Mouse (Mus musculus) forebrain, embryonic 15.5 days (tissue): ENCODE measurements around the gene Ankrd36. TPM values are rescaled to one million over a fixed set of nuclear protein-coding genes. Genes with fewer than 3 reads are reported as not detected.
A peak's percentile ranks its signal among the peaks of the same experiment; 100 is the strongest.

ENCODE experiments used
- ATAC-seq: fragments of 200-750 bp; cut with Nextera tagmentation; replicated peaks from 2 replicates; pipeline ENCODE4 v1.8.0; 2017; ENCODE audit warnings: mild to moderate bottlenecking, moderate TSS enrichment, moderate library complexity
- H3K27ac ChIP-seq: fragments of 300-500 bp; sonication (generic); replicated peaks from 2 replicates; pipeline ENCODE4 v1.5.1; 2015; ENCODE audit warnings: mild to moderate bottlenecking, inconsistent platforms
- H3K27me3 ChIP-seq: fragments of 300-500 bp; sonication (generic); 2 replicates; pipeline ENCODE4 v1.6.1; 2015; ENCODE audit warnings: inconsistent platforms
- H3K36me3 ChIP-seq: fragments of 300-500 bp; sonication (generic); 2 replicates; pipeline ENCODE4 v1.6.1; 2015; ENCODE audit warnings: mild to moderate bottlenecking, inconsistent platforms
- H3K4me1 ChIP-seq: fragments of 300-500 bp; sonication (generic); 2 replicates; pipeline ENCODE4 v1.6.1; 2015; ENCODE audit warnings: inconsistent platforms
- H3K4me2 ChIP-seq: fragments of 300-500 bp; sonication (generic); replicated peaks from 2 replicates; pipeline ENCODE4 v1.6.1; 2015; ENCODE audit warnings: mild to moderate bottlenecking, inconsistent platforms
- H3K4me3 ChIP-seq: fragments of 300-500 bp; sonication (generic); 2 replicates; pipeline ENCODE4 v1.5.1; 2015; ENCODE audit warnings: mild to moderate bottlenecking, inconsistent platforms
- H3K9ac ChIP-seq: fragments of 300-500 bp; sonication (generic); replicated peaks from 2 replicates; pipeline ENCODE4 v1.6.1; 2015; ENCODE audit warnings: mild to moderate bottlenecking, inconsistent platforms
- H3K9me3 ChIP-seq: fragments of 300-500 bp; sonication (generic); 2 replicates; pipeline ENCODE4 v1.6.1; 2016; ENCODE audit warnings: inconsistent platforms
- WGBS: fragments of 180-500 bp; shearing (Covaris S2); methylation state at CpG from one replicate; pipeline ENCODE4 v1.1.7; 2015; ENCODE audit warnings: mixed read lengths; 5-methylcytosine and 5-hydroxymethylcytosine counted together
- polyA plus RNA-seq: library from polyadenylated mRNA; unstranded; fragments of >200 nt; fragmentation: Nextera tagmentation; extraction: Ambion mirVana; gene quantifications from 2 replicates; pipeline ENCODE4 v1.2.1, GENCODE M21; 2015

The Ankrd36 gene
- not detected in 2 replicates for polyA plus RNA-seq

DNA sequence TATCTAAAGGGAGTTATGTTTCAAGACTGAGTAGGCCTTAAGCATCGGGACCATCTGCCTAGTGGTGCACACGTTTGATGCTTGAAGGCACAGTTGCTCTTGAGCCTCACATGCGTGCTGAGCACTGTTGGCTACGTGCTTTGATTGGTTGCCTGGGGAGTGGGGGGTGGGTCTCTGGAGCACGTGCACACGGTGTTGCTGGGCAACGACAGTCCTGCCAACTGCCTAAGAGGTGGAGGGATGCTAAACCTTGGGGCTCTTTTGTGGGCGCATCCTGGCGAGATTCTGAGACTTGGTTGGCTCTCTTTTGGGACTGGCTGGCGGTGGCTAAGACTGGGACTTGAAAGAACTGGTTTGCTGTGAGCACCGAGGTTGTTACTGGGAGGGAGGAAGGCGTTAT lies at the start of gene Ankrd36:
TSS of gene Ankrd36 (plus strand) at position 211 of the 400 bp plus-strand sequence.
- 75% methylated on average over 12 of the region's 12 CpGs for WGBS
- H3K4me1 ChIP-seq: no peaks in the 10 kb centered on the region
- no peak within 1 kb of the TSS for H3K9ac ChIP-seq
- H3K4me2 ChIP-seq: no peak within 1 kb of the TSS
- no peaks in the 10 kb centered on the region for H3K9me3 ChIP-seq
- no peak within 1 kb of the TSS for H3K4me3 ChIP-seq
- ATAC-seq: no peak
- no peaks in the 10 kb centered on the region for H3K27me3 ChIP-seq
- H3K36me3 ChIP-seq: no peaks in the 10 kb centered on the region
- no peak within 1 kb of the TSS for H3K27ac ChIP-seq

DNA sequence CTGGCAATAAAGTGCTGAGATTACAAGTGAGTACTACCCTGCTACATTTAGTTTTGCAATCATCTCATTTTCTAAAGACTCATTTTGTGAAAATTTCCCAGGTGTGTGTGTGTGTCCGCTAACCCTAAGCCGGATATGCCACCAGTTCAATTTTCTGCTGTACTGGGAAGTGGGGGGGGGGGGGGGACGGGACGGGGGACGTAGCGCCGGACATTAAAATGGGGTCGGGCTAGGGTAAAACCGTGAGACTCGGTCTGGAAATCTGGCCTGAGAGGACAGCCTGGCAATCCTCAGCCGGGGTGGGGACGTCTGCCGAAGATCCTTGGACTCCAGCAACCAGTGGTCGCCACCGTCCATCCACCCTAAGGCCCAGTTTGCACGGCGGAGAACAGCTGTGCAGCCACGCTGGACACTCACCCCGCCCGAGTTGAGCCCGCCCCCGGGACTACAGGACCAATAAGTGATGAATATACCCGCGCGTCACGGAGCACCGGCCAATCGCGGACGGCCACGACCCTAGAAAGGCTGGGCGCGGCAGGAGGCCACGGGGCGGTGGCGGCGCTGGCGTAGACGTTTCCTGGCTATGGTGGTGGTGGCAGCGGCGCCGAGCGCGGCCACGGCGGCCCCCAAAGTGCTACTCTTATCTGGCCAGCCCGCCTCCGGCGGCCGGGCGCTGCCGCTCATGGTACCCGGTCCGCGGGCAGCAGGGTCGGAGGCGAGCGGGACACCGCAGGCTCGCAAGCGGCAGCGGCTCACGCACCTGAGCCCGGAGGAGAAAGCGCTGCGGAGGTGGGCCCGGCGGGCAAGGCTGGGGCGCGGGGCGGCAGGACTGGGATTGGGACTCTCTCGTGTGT lies 48.8 kb upstream of the Ankrd36 start, which contains the start of gene Xbp1:
TSS of gene Xbp1 (plus strand) at position 248 of the 854 bp plus-strand sequence.
- ATAC-seq: peak; percentile 98
- peak within 1 kb of the TSS; percentile 84 for H3K4me3 ChIP-seq
- no peaks in the 10 kb centered on the region for H3K27me3 ChIP-seq
- H3K4me2 ChIP-seq: peak within 1 kb of the TSS; percentile 58
- H3K27ac ChIP-seq: peak within 1 kb of the TSS; percentile 88
- peaks cover 27% of the 10 kb centered on the region for H3K4me1 ChIP-seq
- peak within 1 kb of the TSS; percentile 84 for H3K9ac ChIP-seq
- peaks cover 28% of the 10 kb centered on the region for H3K36me3 ChIP-seq
- under 1% methylated on average over 72 of the region's 72 CpGs for WGBS
- H3K9me3 ChIP-seq: no peaks in the 10 kb centered on the region

DNA sequence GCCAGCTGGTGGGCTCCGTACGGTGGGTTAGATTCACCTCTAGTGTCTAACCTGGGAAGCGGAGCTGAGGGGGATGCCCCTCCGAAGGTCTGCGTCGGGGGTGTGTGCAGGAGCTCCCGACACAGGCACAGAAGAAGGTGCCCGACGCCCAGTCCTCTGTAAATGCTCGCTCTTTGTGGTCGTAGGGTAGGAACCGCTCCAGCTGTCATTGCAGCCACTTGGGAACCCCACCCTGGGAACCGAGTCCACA lies 48.3 kb upstream of the Ankrd36 start:
- H3K27me3 ChIP-seq: no peaks in the 10 kb centered on the region
- H3K4me3 ChIP-seq: peak overlapping the region; percentile 84
- H3K4me1 ChIP-seq: peaks cover 27% of the 10 kb centered on the region
- H3K4me2 ChIP-seq: peak overlapping the region; percentile 58
- H3K9ac ChIP-seq: peak overlapping the region; percentile 84
- H3K27ac ChIP-seq: peak overlapping the region; percentile 88
- ATAC-seq: peak; percentile 65
- H3K9me3 ChIP-seq: no peaks in the 10 kb centered on the region
- peaks cover 33% of the 10 kb centered on the region for H3K36me3 ChIP-seq
- WGBS: 0% methylated on average over 13 of the region's 13 CpGs

DNA sequence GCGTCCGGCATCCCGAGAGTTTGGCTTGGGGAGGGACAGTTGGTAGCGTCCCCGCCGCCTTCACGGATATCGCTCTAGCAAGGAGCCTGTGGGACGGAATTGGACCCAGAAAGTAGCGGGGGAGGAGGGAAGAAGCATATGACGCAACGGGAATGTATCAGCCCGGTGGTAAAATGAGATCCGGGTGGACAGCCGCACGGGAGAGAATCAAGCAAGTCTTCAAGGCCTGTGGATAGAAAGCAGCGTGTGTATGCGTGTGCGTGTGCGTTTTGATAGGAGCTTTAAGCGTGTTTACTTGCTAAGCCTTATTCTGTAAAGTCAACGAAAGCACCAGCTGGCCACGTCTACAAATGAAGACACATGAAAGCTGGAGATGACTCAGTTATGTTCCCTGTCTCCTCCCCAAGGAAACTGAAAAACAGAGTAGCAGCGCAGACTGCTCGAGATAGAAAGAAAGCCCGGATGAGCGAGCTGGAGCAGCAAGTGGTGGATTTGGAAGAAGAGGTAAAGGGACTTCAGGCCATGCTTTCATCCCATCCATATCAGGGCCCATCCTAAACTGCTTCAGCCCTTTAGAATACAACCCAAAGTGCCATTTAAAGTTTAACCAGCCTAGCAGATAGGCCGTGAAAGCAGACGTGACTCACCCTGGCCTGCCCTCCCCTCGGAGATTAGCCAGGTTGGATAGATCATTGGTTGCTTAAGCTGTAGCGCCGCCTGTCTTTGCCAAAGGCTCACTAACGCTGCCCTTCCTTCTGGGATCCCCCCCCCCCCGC lies 47.8 kb upstream of the Ankrd36 start:
- Histone ChIP-seq H3K9ac (peak overlapping the region; percentile 84), H3K4me1 (peaks cover 27% of the 10 kb centered on the region), H3K27ac (peak overlapping the region; percentile 88), H3K4me2 (peak overlapping the region; percentile 58), H3K27me3 (no peaks in the 10 kb centered on the region), H3K9me3 (no peaks in the 10 kb centered on the region), H3K4me3 (peak overlapping the region; percentile 84), H3K36me3 (peaks cover 38% of the 10 kb centered on the region)
- ATAC-seq: peak; percentile 23
- under 1% methylated on average over 33 of the region's 34 CpGs for WGBS

DNA sequence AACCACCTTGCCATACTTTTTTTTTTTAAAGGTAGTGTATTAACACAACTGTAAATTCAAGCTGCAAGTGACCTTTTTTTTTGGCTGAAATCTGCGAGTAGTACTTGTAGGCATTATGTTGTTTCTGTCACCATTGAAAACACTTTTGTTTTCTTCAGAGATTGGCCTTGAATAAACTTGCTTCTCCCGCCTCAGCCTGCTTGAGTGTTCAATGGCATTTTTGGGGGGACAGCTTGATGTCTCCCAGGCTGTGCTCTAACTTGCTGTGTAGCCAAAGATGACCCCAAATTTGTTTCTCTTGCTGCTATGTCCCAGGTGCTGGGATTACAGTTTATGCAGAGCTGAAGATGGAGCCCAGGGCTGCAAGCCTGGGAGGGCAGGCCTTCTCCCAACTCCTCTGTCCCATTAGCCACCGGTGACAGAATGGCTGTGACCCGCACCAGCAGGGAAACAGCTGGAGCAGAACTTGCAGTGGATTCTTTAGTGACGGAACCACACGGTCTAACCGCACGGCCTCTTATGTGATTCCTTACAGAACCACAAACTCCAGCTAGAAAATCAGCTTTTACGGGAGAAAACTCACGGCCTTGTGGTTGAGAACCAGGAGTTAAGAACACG lies 46.6 kb upstream of the Ankrd36 start:
- Histone ChIP-seq H3K27me3 (no peaks in the 10 kb centered on the region), H3K4me1 (peaks cover 27% of the 10 kb centered on the region), H3K4me3 (0 out of 2 replicates have a peak overlapping the region, but pooled peaks have one; percentile 84), H3K9ac (no peak overlapping the region), H3K9me3 (no peaks in the 10 kb centered on the region), H3K4me2 (peak overlapping the region; percentile 58; the same call in 1 of the 2 replicates), H3K36me3 (peaks cover 49% of the 10 kb centered on the region), H3K27ac (no peak overlapping the region)
- 90% methylated on average over 11 of the region's 11 CpGs for WGBS
- no peak for ATAC-seq

GRCm38 (mm10) chr11:5525418-5525817 lies 44.1 kb upstream of the Ankrd36 start:
- 88% methylated on average over 4 of the region's 4 CpGs for WGBS
- Histone ChIP-seq H3K4me2 (no peak overlapping the region), H3K9me3 (no peaks in the 10 kb centered on the region), H3K9ac (no peak overlapping the region), H3K27ac (no peak overlapping the region), H3K27me3 (no peaks in the 10 kb centered on the region), H3K4me1 (peaks cover 23% of the 10 kb centered on the region), H3K36me3 (peaks cover 63% of the 10 kb centered on the region), H3K4me3 (no peak overlapping the region)
- no peak for ATAC-seq

DNA sequence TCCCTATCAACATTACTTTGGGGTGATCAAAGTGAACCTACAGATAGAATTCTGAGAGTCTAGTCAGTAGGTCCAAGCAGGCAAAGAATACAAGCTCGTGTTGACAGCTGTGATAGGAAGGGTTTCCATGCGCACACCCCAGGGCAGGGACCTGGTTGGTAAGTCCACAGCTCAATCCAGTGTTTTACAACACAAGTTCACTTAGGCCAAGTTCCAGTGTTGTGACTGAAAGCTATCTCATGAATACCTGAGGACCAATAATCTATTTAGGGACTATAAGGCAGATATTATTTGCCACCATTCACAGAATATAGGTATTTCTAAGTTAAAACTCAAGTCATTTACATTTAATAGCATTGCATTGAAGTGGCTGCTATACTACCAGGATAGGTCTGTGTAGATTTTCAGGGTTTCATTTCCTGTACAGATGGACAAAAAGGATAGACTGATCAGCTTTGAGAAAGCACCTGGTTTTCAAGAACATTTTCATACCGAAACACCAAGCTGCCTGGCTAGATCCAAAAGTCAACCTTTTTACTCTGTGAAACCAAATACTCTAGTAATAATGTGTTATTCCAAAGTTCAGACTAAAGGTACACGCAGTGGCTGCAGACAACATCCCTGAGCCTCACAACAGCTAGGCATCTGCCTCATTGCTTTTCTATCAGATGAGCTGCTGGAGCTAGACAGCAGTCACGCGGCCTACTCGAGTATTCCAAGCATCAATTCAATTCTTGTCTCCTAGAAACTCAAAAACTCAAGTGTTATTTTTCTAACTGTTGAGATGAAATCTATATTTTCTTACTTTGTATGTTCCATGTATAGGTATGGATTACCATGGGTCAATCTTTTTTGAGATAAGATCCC lies 42.7 kb upstream of the Ankrd36 start:
- H3K9me3 ChIP-seq: no peaks in the 10 kb centered on the region
- ATAC-seq: no peak
- peaks cover 76% of the 10 kb centered on the region for H3K36me3 ChIP-seq
- no peak overlapping the region for H3K4me2 ChIP-seq
- 89% methylated on average over 7 of the region's 7 CpGs for WGBS
- H3K27me3 ChIP-seq: no peaks in the 10 kb centered on the region
- H3K4me1 ChIP-seq: peaks cover 21% of the 10 kb centered on the region
- H3K27ac ChIP-seq: no peak overlapping the region
- no peak overlapping the region for H3K4me3 ChIP-seq
- H3K9ac ChIP-seq: no peak overlapping the region

- ATAC-seq: no peak
- Histone ChIP-seq H3K27me3 (no peaks in the 10 kb centered on the region), H3K9ac (no peak overlapping the region), H3K27ac (no peak overlapping the region), H3K4me1 (peaks cover 9% of the 10 kb centered on the region), H3K36me3 (peaks cover 86% of the 10 kb centered on the region), H3K4me3 (no peak overlapping the region), H3K4me2 (no peak overlapping the region), H3K9me3 (no peaks in the 10 kb centered on the region)
- WGBS: 79% methylated on average over 5 of the region's 5 CpGs
Measured at GRCm38 (mm10) chr11:5527865-5528523, 41.5 kb upstream of the Ankrd36 start.

- H3K4me3 ChIP-seq: no peak overlapping the region
- H3K4me1 ChIP-seq: 0 out of 2 replicates have a peak, but pooled peaks cover under 1% of the 10 kb centered on the region
- no peak for ATAC-seq
- no peaks in the 10 kb centered on the region for H3K9me3 ChIP-seq
- peaks cover 86% of the 10 kb centered on the region for H3K36me3 ChIP-seq
- H3K9ac ChIP-seq: no peak overlapping the region
- no peak overlapping the region for H3K4me2 ChIP-seq
- 52% methylated on average over 5 of the region's 5 CpGs for WGBS
- no peak overlapping the region for H3K27ac ChIP-seq
- H3K27me3 ChIP-seq: no peaks in the 10 kb centered on the region
Measured at GRCm38 (mm10) chr11:5528841-5529240, 40.6 kb upstream of the Ankrd36 start.

- Histone ChIP-seq H3K36me3 (peaks cover 83% of the 10 kb centered on the region), H3K27ac (no peak overlapping the region), H3K9me3 (no peaks in the 10 kb centered on the region), H3K4me2 (no peak overlapping the region), H3K9ac (no peak overlapping the region), H3K27me3 (no peaks in the 10 kb centered on the region), H3K4me3 (no peak overlapping the region), H3K4me1 (no peaks in the 10 kb centered on the region)
- 73% methylated on average over 5 of the region's 5 CpGs for WGBS
- no peak for ATAC-seq
Measured at GRCm38 (mm10) chr11:5530172-5530571, 39.3 kb upstream of the Ankrd36 start.

GRCm38 (mm10) chr11:5530717-5531116 lies 38.8 kb upstream of the Ankrd36 start:
- Histone ChIP-seq H3K9me3 (no peaks in the 10 kb centered on the region), H3K27me3 (no peaks in the 10 kb centered on the region), H3K4me1 (no peaks in the 10 kb centered on the region), H3K27ac (no peak overlapping the region), H3K36me3 (peaks cover 78% of the 10 kb centered on the region), H3K4me2 (no peak overlapping the region), H3K9ac (no peak overlapping the region), H3K4me3 (no peak overlapping the region)
- no peak for ATAC-seq
- WGBS: 68% methylated on average over 6 of the region's 6 CpGs
